Mouse (Mus musculus): ENCODE data around the gene Fxr2.

Gene Fxr2

GRCm38 (mm10) chr11:69657462-69657881 lies 24.7 kb downstream of the Fxr2 start:
- DNase-seq (ENCODE audit: low read depth, low spot score) = no peak

- DNase-seq (ENCODE audit: low read depth, low spot score) = no peak
Observed at GRCm38 (mm10) chr11:69661221-69661881, 28.6 kb downstream of the Fxr2 start.

DNA sequence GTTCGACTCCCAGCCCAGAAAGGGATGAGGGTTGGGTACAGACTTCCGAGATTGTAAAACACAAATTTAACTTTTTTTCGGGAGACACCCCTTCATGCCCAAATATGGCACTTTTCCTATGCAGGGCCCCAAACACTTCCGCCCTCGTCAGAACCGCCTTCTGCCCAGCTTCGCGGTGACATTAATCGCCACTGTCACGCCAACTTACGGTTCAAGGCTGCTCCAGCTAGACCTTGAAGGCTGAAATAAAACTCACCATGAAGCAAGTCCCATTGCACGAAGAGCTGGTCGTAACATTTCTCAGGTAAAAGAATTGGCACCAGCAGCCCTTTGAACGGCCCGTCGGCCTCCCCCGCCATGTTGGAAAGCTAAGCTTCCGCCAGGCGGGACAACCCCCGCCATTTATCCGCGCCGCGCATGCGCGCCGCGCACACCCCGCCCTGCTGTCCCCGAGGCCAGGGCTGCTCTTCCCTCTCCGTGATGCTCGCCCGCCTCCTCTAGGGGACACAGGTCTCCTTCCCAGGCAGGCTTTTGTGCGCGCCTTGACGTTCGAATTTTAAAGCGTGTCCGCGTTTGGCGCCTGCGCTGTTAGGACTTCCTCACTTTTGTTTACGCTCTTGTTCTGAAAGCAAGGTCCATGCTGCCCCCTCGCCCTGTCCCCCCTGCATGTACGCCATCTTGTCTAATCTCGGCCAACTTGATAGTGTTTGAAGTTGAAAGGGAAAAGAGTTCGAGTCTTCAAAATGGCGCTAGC lies 29.6 kb downstream of the Fxr2 start, which contains the start of gene Mpdu1:
Gene Mpdu1, minus strand, starts transcription at position 430 of the 754 bp plus-strand sequence.
- peak; percentile 98 for DNase-seq (ENCODE audit: low read depth, low spot score)

DNA sequence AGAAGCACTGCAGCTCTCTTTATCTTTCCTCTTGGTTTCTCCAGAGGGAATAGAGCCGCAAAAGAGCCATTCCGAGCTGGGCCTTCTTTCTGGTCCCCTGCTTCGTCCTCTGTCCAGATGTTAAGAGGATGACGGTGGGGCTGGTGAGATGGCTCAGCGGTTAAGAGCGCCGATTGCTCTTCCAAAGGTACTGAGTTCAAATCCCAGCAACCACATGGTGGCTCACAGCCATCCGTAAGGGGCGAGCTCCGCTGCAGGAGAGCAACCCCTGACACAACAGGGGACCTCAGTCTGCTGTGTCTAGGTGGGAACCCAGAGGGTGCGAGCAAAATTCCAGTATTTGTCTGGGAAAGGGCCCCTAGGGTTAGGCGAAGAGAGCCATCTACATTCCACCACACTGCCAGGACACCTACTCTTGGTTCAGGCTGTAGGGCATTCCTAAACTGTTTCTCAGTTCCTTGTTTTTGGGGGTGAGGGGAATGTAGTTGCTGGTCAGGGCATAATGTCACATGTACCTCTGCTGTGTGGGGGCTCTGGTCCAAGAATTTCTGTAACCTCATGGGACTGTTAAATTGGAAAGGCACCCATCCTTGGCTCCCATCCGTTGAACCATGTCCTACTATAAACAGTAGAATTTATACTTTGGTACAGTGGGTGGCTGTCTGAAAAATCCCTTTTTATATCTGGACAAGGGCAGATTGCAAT lies 30.3 kb downstream of the Fxr2 start:
- no peak for DNase-seq (ENCODE audit: low read depth, low spot score)

DNA sequence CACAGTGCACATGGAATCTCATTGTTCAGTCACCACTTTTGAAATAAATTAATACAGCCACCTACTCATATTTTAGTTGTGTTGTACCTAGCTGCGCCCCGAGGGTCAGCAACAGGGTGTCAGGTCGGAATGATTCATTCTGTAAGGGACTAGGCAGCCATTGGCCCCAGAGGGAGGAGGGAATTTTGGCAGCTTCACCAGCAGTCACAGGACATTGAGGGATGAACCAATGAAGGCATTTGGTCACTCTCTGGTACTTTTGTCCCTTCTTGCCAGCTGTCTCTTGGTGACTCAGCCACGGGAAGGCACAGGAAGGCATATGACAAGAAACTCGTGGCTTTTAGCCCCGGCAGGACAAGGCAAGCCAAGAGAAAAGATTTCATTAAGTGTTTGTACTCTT lies 31.0 kb downstream of the Fxr2 start:
- DNase-seq (ENCODE audit: low read depth, low spot score) = no peak

DNA sequence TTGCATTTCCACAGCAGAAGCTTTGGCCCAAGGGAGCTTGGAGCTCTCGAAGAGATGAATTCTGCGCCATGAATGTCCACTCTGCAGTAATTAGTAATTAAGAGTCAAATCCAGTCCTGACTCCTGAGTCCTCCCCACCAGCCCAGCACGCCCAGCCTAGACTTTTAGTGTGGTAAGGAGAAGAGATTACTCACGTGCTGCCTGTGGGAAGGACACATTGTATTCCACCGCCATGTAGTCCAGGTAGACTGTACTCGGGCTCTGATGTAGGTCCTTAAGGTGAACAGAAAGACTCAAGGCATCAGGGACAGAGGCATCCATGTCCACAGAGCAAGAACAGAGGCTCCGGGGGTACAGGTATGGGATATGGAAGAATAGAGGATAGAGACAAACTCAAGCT lies 32.1 kb downstream of the Fxr2 start:
- DNase-seq (ENCODE audit: low read depth, low spot score) = no peak

- DNase-seq (ENCODE audit: low read depth, low spot score) = no peak
Observed at GRCm38 (mm10) chr11:69665457-69665960, 32.7 kb downstream of the Fxr2 start.

DNA sequence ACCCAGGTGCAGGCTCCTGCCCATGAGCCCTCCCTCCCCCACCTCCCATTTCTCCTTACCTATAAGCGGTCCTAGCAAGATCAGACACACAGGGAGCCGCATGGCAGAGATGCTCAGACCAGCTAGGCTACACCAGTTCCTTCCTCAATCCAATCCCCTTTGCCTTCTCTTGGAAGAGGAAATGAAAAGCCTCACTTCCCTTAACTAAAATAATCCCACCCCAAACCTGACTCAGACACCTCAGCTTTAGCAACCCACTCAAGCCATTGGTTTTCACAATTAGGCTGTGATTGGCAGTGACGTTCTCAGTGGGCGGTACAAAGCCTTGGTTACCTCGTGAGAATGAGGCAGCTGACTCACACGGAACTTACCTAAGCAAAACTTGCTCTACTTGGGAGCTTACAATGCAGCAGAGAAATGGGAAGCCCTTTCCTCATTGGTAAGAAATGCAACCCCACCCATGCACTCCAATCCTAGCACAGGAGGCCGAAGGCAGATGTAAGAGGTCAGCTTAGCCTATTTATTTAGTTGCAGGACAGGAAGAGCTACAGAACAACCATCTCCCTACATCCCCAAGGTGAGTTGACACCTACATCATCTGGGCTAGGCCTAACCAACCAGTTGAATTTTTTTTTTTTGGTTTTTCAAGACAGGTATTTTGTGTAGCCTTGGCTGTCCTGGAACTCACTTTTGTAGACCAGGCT lies 33.3 kb downstream of the Fxr2 start, which contains the start of gene Cd68:
Gene Cd68, minus strand, starts transcription at position 193 of the 704 bp plus-strand sequence.
- peak; percentile 95 for DNase-seq (ENCODE audit: low read depth, low spot score)

GRCm38 (mm10) chr11:69666665-69667005 lies 33.8 kb downstream of the Fxr2 start:
- no peak for DNase-seq (ENCODE audit: low read depth, low spot score)

DNA sequence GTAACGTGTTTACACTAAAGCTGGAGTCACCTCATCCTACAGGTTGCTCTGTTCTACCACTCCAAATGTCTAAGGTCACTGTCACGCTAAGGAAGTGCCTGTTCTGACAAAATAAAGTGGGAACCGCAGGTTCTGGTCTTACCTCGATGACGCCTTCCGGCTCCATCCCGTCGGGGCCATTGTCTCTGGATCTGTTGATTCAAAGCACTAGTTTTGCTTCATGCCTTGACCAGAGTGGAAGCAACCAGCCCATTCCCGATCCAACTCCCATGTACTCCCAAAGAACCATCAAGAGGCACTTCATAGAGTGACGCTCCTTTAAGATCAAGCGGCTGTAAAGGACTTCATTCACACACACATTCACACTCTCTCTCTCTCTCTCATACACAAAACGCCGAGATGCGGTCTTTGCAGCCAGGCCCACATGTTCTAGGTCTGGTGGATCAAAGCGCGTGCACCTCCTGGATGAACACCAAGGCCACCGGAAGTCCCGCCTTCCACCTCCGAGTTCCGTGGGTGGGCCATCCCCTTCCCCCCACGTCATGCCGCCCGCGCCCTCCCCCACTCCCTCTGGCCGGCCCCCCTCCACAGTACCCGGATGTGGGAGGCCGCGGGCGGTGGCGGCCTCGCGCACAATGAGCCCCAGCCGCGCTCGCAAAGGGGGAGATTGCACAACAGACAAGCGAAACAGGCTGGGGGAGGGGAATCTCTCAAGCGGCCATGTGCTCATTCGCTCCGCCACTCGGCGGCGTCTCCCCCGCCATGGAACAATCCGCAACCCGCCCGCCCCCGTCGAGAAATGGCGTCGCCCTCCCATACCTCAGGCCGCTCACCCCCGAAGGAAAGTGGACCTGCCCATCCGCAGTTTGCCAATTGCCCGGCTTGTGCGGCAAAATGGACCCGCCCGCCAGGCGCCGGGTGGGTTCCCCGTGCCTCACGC lies 38.3 kb downstream of the Fxr2 start:
- peak; percentile 97 for DNase-seq (ENCODE audit: low read depth, low spot score)

GRCm38 (mm10) chr11:69671726-69672124 lies 38.9 kb downstream of the Fxr2 start:
- no peak for DNase-seq (ENCODE audit: low read depth, low spot score)

GRCm38 (mm10) chr11:69672211-69672706 lies 39.5 kb downstream of the Fxr2 start, which contains the start of gene Eif4a1:
TSS of gene Eif4a1 (minus strand) at chr11:69672423.
- DNase-seq (ENCODE audit: low read depth, low spot score) = peak; percentile 100

DNA sequence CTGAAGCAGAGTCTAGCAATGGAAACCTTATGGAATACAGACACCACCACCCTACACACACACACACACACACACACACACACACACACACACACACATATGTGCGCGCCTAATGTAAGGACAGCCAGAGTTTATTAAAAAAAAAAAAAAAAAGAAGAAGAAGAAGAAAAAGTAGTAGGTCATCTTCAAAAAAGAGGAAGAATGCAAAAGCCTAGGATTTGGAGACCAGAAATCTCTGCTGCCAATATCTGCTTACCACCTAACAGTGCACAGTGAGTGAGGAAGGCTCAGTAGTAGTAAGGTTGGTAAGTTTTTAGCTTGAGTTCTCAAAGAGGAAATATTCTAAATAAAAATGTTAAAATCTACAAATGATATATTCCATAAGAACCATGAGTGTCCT lies 46.4 kb downstream of the Fxr2 start:
- no peak for DNase-seq (ENCODE audit: low read depth, low spot score)

GRCm38 (mm10) chr11:69680136-69680855 lies 47.5 kb downstream of the Fxr2 start:
- DNase-seq (ENCODE audit: low read depth, low spot score) = no peak

- peak; percentile 99 for DNase-seq (ENCODE audit: low read depth, low spot score)
Observed at GRCm38 (mm10) chr11:69681314-69682208, 48.8 kb downstream of the Fxr2 start, which contains the start of gene Senp3. TSS of gene Senp3 (minus strand) at chr11:69682084.

DNA sequence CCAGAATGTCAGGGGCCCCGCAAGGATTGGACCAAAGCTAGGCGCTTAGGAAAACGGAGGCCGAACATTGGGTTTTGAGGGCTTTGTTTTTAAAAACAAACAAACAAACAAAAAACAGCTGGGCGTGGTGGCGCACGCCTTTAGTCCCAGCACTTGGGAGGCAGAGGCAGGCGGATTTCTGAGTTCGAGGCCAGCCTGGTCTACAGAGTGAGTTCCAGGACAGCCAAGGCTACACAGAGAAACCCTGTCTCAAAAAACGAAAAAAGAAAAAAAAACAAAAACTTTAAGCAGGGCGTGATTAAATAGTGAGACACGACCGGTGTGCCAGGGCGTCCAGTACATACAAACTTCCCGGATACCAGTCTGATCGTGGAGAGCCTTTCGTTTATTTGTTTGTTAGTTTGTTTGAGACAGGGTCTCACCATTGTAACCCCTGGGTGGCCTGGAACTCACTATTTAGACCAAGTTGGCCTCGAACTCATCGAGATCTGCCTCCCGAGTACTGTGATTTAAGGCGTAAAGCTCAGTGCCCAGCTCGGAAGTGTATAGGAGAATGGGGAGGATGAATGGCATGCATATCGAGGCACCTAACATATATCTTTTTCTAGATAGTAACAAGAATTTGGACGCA lies 49.5 kb downstream of the Fxr2 start:
- no peak for DNase-seq (ENCODE audit: low read depth, low spot score)

DNA sequence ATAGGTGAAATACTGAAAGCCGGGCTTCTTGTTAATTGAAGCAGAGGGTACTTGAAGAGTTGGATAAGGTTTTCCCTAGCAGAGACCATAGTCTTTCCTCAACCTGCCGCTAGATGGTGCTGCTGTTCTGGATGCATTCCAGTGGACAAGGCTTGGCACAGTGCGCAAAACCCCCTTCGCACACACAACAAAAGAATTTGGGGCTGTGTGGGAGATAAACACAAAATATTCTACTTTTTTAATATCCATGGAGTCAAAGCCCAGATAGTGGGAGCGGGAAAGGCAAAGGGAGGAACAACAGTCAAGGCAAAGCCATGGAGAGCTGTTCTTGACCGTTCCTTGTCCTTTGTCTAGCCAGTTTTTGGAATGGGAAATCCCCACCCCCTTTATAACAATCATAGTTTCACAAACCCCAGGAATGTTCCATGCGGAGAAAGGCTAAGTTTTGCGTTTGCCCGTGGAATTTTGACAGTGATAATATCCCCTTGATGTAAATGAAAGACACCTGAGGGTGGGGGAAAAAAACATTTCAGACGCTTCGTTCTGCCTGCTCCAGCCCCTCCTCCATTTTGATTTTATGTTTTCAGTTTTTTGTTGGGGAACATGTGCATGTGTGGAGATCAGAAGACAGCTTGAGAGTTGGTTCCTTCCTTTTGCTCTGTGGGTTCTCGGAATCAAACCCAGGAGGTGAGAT lies 50.2 kb downstream of the Fxr2 start:
- peak; percentile 94 for DNase-seq (ENCODE audit: low read depth, low spot score)
